Mouse (Mus musculus) R1 (cell line): ENCODE results near the gene Stat6.

Experiments used
- DNase-seq: peaks from one replicate; pipeline ENCODE4 v3.0.0-alpha.2; 2018; ENCODE audit warnings: low read depth, low spot score

Stat6 gene

GRCm38 (mm10) chr10:127615034-127615374 lies 27.8 kb upstream of the Stat6 start:
- no peak for DNase-seq

GRCm38 (mm10) chr10:127615591-127615990 lies 27.2 kb upstream of the Stat6 start:
- DNase-seq = no peak

GRCm38 (mm10) chr10:127616261-127616679 lies 26.5 kb upstream of the Stat6 start:
- peak; percentile 33 for DNase-seq

- no peak for DNase-seq
Measured at GRCm38 (mm10) chr10:127617294-127617693, 25.5 kb upstream of the Stat6 start.

- no peak for DNase-seq
Measured at GRCm38 (mm10) chr10:127618173-127618572, 24.6 kb upstream of the Stat6 start.

GRCm38 (mm10) chr10:127619119-127619721 lies 23.6 kb upstream of the Stat6 start:
- no peak for DNase-seq

GRCm38 (mm10) chr10:127619941-127620405 lies 22.8 kb upstream of the Stat6 start:
- no peak for DNase-seq

GRCm38 (mm10) chr10:127620406-127621190 lies 22.2 kb upstream of the Stat6 start, which contains the start of gene Lrp1:
Gene Lrp1, minus strand, starts transcription at chr10:127621148.
- DNase-seq = peak; percentile 62

GRCm38 (mm10) chr10:127621191-127622056 lies 21.4 kb upstream of the Stat6 start:
- DNase-seq = peak; percentile 96

- peak; percentile 52 for DNase-seq
Measured at GRCm38 (mm10) chr10:127622057-127622392, 20.8 kb upstream of the Stat6 start.

- DNase-seq = no peak
Measured at GRCm38 (mm10) chr10:127622661-127623060, 20.1 kb upstream of the Stat6 start.

- DNase-seq = peak; percentile 46
Measured at GRCm38 (mm10) chr10:127623439-127624216, 19.2 kb upstream of the Stat6 start.

GRCm38 (mm10) chr10:127626433-127626832 lies 16.4 kb upstream of the Stat6 start:
- peak; percentile 78 for DNase-seq

- no peak for DNase-seq
Measured at GRCm38 (mm10) chr10:127631261-127632214, 11.2 kb upstream of the Stat6 start.

GRCm38 (mm10) chr10:127632668-127633271 lies 10.0 kb upstream of the Stat6 start:
- no peak for DNase-seq

GRCm38 (mm10) chr10:127640421-127640820 lies 2.4 kb upstream of the Stat6 start:
- DNase-seq = no peak

GRCm38 (mm10) chr10:127641861-127642771 lies 670 bp upstream of the Stat6 start:
- DNase-seq = peak; percentile 82

GRCm38 (mm10) chr10:127643553-127644238 lies 910 bp downstream of the Stat6 start:
- peak; percentile 82 for DNase-seq
